Mouse (Mus musculus) forebrain, embryonic 13.5 days (tissue): ENCODE measurements around the gene Slc4a3. TPM values are rescaled to one million over a fixed set of nuclear protein-coding genes. Genes with fewer than 3 reads are reported as not detected.

ENCODE experiments used
- ATAC-seq: fragments of 200-750 bp; cut with Nextera tagmentation; 2 replicates; pipeline ENCODE4 v1.8.0; 2017
- H3K27ac ChIP-seq: fragments of 300-500 bp; sonication (generic); 2 replicates; pipeline ENCODE4 v1.5.1; 2015; ENCODE audit warnings: inconsistent platforms, mild to moderate bottlenecking, moderate library complexity
- H3K27me3 ChIP-seq: fragments of 300-500 bp; sonication (generic); 2 replicates; pipeline ENCODE4 v1.6.1; 2015; ENCODE audit warnings: mild to moderate bottlenecking, inconsistent platforms
- H3K36me3 ChIP-seq: fragments of 300-500 bp; sonication (generic); 2 replicates; pipeline ENCODE4 v1.6.1; 2015; ENCODE audit warnings: mild to moderate bottlenecking, inconsistent platforms; ENCODE audit not compliant: poor library complexity, severe bottlenecking
- H3K4me1 ChIP-seq: fragments of 300-500 bp; sonication (generic); 2 replicates; pipeline ENCODE4 v1.6.1; 2015; ENCODE audit warnings: inconsistent platforms
- H3K4me2 ChIP-seq: fragments of 300-500 bp; sonication (generic); 2 replicates; pipeline ENCODE4 v1.6.1; 2015; ENCODE audit warnings: inconsistent platforms, mild to moderate bottlenecking, moderate library complexity
- H3K4me3 ChIP-seq: fragments of 300-500 bp; sonication (generic); 2 replicates; pipeline ENCODE4 v1.5.1; 2015; ENCODE audit warnings: mild to moderate bottlenecking, inconsistent platforms
- H3K9ac ChIP-seq: fragments of 300-500 bp; sonication (generic); 2 replicates; pipeline ENCODE4 v1.6.1; 2015; ENCODE audit warnings: mild to moderate bottlenecking, inconsistent platforms
- H3K9me3 ChIP-seq: fragments of 300-500 bp; sonication (generic); replicated peaks from 2 replicates; pipeline ENCODE4 v1.6.1; 2016; ENCODE audit warnings: inconsistent platforms
- WGBS: fragments of 180-500 bp; shearing (Covaris S2); methylation state at CpG from one replicate; pipeline ENCODE4 v1.1.7; 2015; 5-methylcytosine and 5-hydroxymethylcytosine counted together
- polyA plus RNA-seq: library from polyadenylated mRNA; unstranded; fragments of >200 nt; fragmentation: Nextera tagmentation; extraction: Ambion mirVana; gene quantifications from 2 replicates; pipeline ENCODE4 v1.2.1, GENCODE M21; 2015

Gene Slc4a3
- polyA plus RNA-seq, 1 experiment from 2014 or later: 20.9 TPM

- Histone ChIP-seq H3K27ac (no peak overlapping the region), H3K27me3 (0 out of 2 replicates have a peak, but pooled peaks cover 2% of the 10 kb centered on the region)
- WGBS: 92% methylated on average over 7 of the region's 7 CpGs
Measured at GRCm38 (mm10) chr1:75593956-75594355, 47.9 kb downstream of the Slc4a3 start.

GRCm38 (mm10) chr1:75594836-75595235 is 48.8 kb downstream of the Slc4a3 start:
- H3K27me3 ChIP-seq: 0 out of 2 replicates have a peak, but pooled peaks cover 3% of the 10 kb centered on the region
- 55% methylated on average over 9 of the region's 9 CpGs for WGBS
- H3K4me2 ChIP-seq: no peak overlapping the region
- no peak overlapping the region for H3K4me3 ChIP-seq
- no peaks in the 10 kb centered on the region for H3K4me1 ChIP-seq
- H3K9me3 ChIP-seq: no peaks in the 10 kb centered on the region
- H3K36me3 ChIP-seq: no peaks in the 10 kb centered on the region
- ATAC-seq: no peak
- no peak overlapping the region for H3K9ac ChIP-seq
- no peak overlapping the region for H3K27ac ChIP-seq

More at GRCm38 (mm10) chr1:75593956-75594355, 47.9 kb downstream of the Slc4a3 start:
- no peak overlapping the region for H3K4me3 ChIP-seq
- H3K36me3 ChIP-seq: no peaks in the 10 kb centered on the region
- ATAC-seq: no peak
- no peak overlapping the region for H3K9ac ChIP-seq
- no peak overlapping the region for H3K4me2 ChIP-seq
- peaks cover 9% of the 10 kb centered on the region for H3K4me1 ChIP-seq
- H3K9me3 ChIP-seq: no peaks in the 10 kb centered on the region

DNA sequence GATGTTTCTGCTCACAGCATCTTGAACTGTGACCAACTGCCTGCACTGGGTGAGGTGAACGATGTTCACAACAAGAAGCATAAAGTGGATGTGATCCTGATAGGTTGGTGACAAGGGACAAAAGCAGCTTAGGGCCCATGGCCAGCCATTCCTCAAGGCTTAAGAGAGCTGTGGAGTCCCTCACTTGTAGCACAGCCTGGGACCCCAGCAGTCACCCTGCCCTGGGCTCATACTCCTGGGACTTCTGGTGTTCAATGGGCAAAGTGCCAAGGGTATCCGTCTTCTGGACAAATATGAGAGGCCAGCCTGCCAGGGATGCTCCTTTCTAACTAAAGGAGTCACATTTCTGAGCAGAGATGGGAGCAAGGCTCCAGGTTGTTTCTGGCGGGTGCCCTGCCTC is 49.9 kb downstream of the Slc4a3 start:
- Histone ChIP-seq H3K4me2 (no peak overlapping the region), H3K9me3 (no peaks in the 10 kb centered on the region), H3K27me3 (0 out of 2 replicates have a peak, but pooled peaks cover 7% of the 10 kb centered on the region), H3K4me1 (no peaks in the 10 kb centered on the region), H3K27ac (no peak overlapping the region), H3K9ac (no peak overlapping the region), H3K36me3 (no peaks in the 10 kb centered on the region), H3K4me3 (no peak overlapping the region)
- ATAC-seq: no peak
- 76% methylated on average over 3 of the region's 3 CpGs for WGBS

DNA sequence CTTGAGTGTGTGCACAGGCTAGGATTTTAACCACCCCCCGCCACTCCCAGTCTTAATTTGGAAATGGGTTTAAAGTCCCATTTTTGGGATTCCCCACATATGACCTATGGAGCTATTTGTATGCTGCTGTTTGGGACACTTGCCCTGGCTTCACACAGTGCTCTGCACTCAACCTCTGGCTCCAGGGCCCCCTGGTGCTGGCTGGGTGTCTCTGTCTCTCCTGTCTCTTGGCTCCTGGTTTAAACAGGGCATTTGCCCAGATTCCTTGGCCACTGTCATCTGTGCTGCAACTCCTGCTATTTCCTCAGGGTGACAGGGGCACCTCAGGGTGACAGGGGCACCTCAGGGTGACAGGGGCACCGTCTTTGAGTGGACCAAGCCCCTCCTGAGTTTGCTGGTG is 50.8 kb downstream of the Slc4a3 start:
- ATAC-seq: no peak
- WGBS: 87% methylated on average over 2 of the region's 2 CpGs
- Histone ChIP-seq H3K27me3 (0 out of 2 replicates have a peak, but pooled peaks cover 11% of the 10 kb centered on the region), H3K9ac (no peak overlapping the region), H3K4me1 (peaks cover 3% of the 10 kb centered on the region; the same call in 1 of the 2 replicates), H3K4me2 (no peak overlapping the region), H3K9me3 (no peaks in the 10 kb centered on the region), H3K36me3 (no peaks in the 10 kb centered on the region), H3K27ac (no peak overlapping the region), H3K4me3 (no peak overlapping the region)

DNA sequence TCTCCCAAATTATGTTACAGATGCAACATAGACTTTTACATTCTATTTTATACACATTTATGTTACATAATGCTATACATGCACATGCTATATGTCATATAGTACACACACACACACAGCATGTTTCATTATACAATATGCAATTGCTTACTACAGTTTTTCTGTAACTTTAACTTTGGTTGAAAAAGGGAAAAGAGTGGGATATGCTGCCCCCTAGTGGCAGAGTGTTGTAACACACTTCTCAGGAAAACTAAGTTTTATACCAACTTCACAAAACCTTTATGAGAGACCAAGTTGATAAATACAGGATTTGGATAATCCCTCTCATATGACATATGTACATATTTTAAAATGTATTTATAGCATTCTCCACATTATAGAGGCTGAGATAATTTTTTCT is 51.6 kb downstream of the Slc4a3 start:
- 0 out of 2 replicates have a peak, but pooled peaks have one; percentile 30 for ATAC-seq
- H3K9me3 ChIP-seq: no peaks in the 10 kb centered on the region
- H3K4me1 ChIP-seq: peaks cover 3% of the 10 kb centered on the region; the same call in 1 of the 2 replicates
- 0 out of 2 replicates have a peak, but pooled peaks cover 14% of the 10 kb centered on the region for H3K27me3 ChIP-seq
- H3K36me3 ChIP-seq: no peaks in the 10 kb centered on the region
- no peak overlapping the region for H3K9ac ChIP-seq
- H3K4me3 ChIP-seq: no peak overlapping the region
- H3K4me2 ChIP-seq: no peak overlapping the region
- no peak overlapping the region for H3K27ac ChIP-seq

GRCm38 (mm10) chr1:75601738-75602137 is 55.7 kb downstream of the Slc4a3 start:
- H3K4me2 ChIP-seq: no peak overlapping the region
- no peaks in the 10 kb centered on the region for H3K36me3 ChIP-seq
- H3K9me3 ChIP-seq: no peaks in the 10 kb centered on the region
- WGBS: 3% methylated on average over 11 of the region's 12 CpGs
- no peak overlapping the region for H3K27ac ChIP-seq
- no peak overlapping the region for H3K4me3 ChIP-seq
- H3K27me3 ChIP-seq: 0 out of 2 replicates have a peak, but pooled peaks cover 14% of the 10 kb centered on the region
- H3K4me1 ChIP-seq: peaks cover 3% of the 10 kb centered on the region; the same call in 1 of the 2 replicates
- no peak for ATAC-seq
- H3K9ac ChIP-seq: no peak overlapping the region

DNA sequence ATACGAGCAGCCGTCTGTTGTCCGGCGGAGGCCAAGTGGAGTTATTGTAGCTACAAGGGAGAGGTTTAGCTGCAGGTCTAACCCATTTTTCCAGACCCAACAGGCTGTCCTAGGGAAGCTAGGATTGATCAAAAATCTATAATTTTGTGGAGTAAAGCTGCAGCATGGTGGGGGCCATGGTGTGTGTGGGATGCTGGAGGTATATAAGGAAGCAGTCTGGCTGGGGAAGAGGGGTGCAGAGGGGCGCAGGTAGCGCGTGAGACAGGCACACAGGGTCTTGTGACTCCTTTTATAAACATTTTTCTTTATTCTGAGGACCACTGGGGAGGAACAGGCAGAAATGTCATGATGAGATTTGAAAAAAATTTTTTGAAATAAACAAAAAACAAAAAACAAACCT is 57.5 kb downstream of the Slc4a3 start:
- Histone ChIP-seq H3K36me3 (no peaks in the 10 kb centered on the region), H3K27ac (no peak overlapping the region), H3K9me3 (no peaks in the 10 kb centered on the region), H3K4me2 (no peak overlapping the region), H3K9ac (no peak overlapping the region), H3K4me1 (peaks cover 6% of the 10 kb centered on the region; the same call in 1 of the 2 replicates), H3K4me3 (no peak overlapping the region), H3K27me3 (0 out of 2 replicates have a peak, but pooled peaks cover 12% of the 10 kb centered on the region)
- ATAC-seq: no peak
- 94% methylated on average over 7 of the region's 7 CpGs for WGBS

DNA sequence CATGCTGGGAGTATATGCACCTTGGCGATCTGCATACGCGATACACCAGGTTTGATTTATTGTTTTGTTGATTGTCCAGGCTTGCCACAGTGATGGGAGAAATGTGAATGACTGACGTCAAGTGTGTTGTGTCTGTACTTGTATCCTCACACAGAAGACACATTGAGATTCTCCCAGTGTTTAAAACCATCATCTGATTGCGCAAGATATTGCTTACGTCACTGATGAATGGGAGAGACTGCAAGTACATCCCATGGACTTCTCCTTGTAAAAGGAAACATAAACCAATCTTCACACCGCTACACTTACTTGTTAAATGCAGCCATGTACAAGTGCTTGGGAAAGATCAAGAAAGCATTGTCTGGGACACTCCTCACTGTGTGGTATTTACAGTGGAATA is 62.2 kb downstream of the Slc4a3 start:
- H3K27ac ChIP-seq: no peak overlapping the region
- 93% methylated on average over 7 of the region's 7 CpGs for WGBS
- H3K9ac ChIP-seq: no peak overlapping the region
- H3K4me3 ChIP-seq: no peak overlapping the region
- H3K36me3 ChIP-seq: no peaks in the 10 kb centered on the region
- no peaks in the 10 kb centered on the region for H3K9me3 ChIP-seq
- peaks cover 27% of the 10 kb centered on the region for H3K4me1 ChIP-seq
- no peak for ATAC-seq
- H3K4me2 ChIP-seq: no peak overlapping the region
- H3K27me3 ChIP-seq: no peaks in the 10 kb centered on the region

DNA sequence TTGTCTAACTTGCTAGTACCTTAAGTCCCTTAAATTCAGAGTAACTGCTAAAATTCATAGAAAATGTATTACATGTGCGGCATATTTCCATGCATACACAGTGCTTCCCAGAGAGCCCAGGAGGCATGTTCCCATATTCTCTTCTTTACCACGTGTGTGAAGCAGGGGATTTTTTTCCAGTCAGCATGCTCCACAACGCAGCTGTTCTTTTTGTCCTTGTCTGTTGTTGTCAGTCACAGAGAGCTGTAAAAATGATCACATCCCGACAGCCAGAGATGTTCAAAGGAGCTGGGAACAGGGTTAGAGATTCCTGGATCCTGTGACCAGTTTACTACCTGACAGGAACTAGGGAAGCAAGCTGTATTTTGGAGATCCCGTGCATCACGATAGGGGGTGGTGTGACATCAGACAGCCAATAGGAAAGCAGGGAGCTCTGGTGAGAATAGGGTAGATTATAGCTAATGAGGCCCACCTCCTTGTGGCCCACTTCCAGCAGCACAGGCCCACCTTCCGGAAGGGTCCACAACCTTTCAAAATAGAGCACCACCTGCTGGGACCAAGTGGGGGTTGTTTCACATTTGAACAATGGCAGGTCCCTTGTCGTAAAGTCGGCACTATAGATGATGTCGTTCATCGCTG is 62.7 kb downstream of the Slc4a3 start:
- H3K4me2 ChIP-seq: no peak overlapping the region
- no peak overlapping the region for H3K9ac ChIP-seq
- H3K4me3 ChIP-seq: no peak overlapping the region
- ATAC-seq: peak; percentile 73; the same call in 1 of the 2 replicates
- H3K9me3 ChIP-seq: no peaks in the 10 kb centered on the region
- H3K27ac ChIP-seq: 0 out of 2 replicates have a peak overlapping the region, but pooled peaks have one; percentile 15
- 58% methylated on average over 11 of the region's 11 CpGs for WGBS
- peaks cover 27% of the 10 kb centered on the region for H3K4me1 ChIP-seq
- no peaks in the 10 kb centered on the region for H3K36me3 ChIP-seq
- no peaks in the 10 kb centered on the region for H3K27me3 ChIP-seq

DNA sequence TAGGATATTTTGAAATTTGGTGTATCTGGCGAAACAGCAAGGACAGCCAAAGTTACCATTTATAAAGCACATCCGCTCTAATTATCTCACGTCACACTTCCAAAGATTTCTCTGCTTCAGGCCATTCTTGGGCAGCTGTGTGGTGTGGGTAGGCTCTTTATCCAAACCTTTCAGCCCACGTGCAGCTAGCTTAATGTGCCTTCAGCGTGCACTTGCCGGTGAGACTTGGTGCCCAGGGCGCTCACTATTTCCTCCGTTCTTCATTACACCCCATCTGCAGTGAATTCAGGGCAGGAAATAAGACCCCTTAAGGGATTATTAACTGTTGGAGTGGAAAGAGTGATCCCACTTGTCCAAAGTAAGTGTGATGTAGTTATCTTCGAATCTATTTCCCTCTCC is 63.2 kb downstream of the Slc4a3 start:
- Histone ChIP-seq H3K9ac (no peak overlapping the region), H3K36me3 (no peaks in the 10 kb centered on the region), H3K4me2 (no peak overlapping the region), H3K4me1 (peaks cover 27% of the 10 kb centered on the region), H3K27ac (no peak overlapping the region), H3K4me3 (no peak overlapping the region), H3K9me3 (no peaks in the 10 kb centered on the region), H3K27me3 (no peaks in the 10 kb centered on the region)
- WGBS: 69% methylated on average over 9 of the region's 9 CpGs
- no peak for ATAC-seq

DNA sequence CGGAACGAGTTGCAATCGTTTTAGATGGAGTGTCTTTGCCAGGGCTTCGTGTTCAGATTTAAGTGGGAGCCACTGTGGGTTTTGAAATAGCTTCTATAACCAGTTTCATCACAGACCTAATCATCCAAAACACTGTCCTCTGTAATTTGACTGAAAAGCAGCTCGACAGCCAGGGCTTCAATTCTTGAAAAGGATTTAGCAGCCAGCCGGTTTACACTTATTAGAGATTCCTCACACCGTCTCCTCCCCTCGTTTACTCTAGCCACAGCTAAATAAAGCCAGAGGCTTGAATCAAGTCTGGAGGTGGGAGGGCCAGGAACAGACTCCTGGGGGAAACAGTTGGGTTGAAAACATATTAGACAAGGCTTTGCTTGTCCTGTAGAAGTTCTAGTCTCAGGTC is 64.5 kb downstream of the Slc4a3 start:
- Histone ChIP-seq H3K9ac (no peak overlapping the region), H3K4me1 (peaks cover 27% of the 10 kb centered on the region), H3K9me3 (no peaks in the 10 kb centered on the region), H3K4me2 (no peak overlapping the region), H3K36me3 (no peaks in the 10 kb centered on the region), H3K27me3 (no peaks in the 10 kb centered on the region), H3K4me3 (no peak overlapping the region), H3K27ac (peak overlapping the region; percentile 51; the same call in 1 of the 2 replicates)
- no peak for ATAC-seq
- WGBS: 29% methylated on average over 8 of the region's 8 CpGs
